Mouse (Mus musculus) right cerebral cortex, postnatal 14 days (tissue): ENCODE results near the gene Celf6.

ENCODE experiments used
- DNase-seq: peaks from one replicate; pipeline ENCODE4 v3.0.0; 2022

The Celf6 gene

DNA sequence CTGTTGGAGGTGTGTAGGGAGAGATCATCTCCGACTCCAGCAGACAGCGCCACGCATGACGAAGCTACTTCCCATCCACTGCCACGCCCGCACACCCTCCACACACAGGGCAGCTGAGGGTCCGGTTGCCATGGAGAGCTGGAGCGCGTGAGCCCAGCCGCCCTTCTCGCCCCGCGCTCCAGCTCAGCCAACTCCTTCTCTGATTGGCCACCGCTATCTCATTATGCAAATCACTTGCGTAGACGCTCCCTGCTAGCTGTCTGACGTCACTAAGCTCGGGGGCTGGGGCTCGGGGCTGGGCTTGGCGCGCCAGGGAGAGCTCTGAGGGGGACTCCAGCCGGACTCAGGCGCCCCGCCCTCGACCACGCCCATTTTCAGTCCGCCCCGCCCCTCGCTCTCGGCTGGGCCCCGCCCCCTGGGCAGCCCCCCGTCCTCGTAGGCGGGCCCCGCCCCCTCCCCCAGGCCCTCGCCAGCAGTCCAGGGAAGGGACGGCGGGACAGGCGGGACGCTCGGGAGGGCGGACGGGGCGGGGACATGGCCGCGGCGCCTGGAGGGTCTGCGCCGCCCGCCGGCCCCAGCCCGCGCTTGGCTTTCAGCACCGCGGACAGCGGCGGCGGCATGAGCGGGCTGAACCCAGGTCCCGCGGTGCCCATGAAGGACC, at the start of gene Celf6:
Gene Celf6, plus strand, starts transcription at position 74 of the 661 bp plus-strand sequence.
- DNase-seq = peak; percentile 90

DNA sequence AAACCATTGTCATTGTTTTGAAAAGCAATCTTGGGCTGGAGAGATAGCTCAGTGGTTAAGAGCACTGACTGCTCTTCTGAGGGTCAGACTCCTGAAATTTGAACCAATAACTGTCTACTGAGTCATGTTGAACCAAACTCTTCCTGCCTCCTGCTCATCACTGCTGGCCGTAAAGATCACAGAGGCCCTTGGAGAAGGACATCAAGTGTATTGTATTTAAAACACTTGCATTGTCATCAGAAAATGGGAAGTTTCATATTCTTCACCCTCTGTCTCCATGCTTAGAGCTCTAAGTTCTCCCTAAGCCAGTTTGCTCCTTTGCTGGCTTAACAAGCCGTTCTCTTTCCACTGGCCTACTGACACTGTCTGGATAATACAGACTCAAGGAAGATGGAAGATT, 49.4 kb upstream of the Celf6 start:
- DNase-seq = no peak

DNA sequence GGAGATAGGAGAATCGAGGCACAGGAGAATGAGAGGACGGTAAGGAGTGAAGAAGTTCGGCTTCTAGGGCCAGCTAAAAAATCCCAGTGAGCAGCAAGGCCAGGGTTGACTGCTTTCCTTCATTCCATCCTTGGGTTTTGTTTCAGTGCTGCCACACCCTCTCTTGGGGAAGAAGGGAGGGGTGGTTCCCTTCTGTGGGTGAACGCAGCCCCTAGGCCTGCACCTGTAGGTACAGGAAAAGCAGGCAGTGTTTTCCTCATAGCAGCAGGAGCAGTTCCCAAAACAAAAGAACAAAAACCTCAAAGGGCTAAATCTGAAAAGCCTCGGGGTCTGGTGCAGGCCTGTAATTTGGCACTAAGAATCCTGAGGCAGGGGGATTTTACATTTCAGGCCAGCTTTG, 46.1 kb upstream of the Celf6 start:
- no peak for DNase-seq

DNA sequence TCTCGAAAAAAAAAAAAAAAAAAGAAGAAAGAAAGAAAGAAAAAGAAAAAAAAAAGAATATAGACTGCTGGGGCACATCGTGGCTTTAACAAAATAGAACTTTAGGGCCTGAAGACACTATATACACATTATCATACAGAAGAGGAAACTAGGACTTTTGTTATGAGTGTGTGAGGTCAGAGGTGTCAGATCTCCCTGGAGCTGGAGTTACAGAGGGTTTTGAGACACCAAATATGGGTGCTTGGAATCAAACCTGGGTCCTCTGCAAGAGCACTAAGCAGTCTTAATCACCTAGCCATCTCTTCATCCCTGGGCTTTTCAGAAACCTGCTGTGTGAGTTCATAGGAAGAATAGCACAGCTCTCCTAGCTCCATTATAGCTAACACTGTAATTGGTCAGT, 44.3 kb upstream of the Celf6 start:
- DNase-seq = no peak

DNA sequence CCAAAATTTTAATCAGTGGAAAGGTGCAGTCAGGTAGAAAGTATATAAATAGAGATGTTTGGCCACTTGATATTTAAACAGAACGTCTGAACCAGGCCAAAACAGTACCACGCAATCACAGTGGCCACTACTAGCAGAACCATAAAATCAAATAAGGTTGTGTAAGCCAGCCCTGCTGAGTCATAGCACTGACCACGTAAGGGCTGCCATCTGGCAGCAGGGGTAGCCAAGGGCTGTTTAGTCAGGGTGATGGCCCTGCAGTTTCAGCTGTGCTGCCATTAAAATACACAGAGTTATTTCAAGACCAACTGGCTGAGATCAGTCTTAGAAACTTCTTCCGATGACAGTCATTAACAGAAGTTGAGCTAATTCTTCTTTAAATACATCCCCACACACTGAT, 43.8 kb upstream of the Celf6 start:
- no peak for DNase-seq

DNA sequence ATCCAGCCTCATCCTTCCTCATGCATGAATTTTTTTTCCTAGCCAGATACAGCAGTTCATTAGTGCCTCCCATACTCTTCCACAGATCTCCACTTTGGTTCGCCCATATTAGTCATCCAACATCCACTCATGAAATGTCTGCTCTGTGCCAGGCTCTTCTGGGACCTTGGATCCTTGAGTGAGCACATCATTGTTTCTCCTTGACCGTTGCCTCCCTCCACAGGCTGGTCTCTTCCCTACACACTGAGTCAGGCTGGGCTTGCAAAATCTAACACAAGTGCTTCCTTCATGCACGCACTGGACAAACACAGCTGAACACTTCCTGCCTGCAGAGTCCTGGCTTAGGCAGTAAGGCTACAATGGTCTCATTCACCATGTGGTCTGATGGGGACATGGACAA, 40.1 kb upstream of the Celf6 start:
- DNase-seq = no peak

DNA sequence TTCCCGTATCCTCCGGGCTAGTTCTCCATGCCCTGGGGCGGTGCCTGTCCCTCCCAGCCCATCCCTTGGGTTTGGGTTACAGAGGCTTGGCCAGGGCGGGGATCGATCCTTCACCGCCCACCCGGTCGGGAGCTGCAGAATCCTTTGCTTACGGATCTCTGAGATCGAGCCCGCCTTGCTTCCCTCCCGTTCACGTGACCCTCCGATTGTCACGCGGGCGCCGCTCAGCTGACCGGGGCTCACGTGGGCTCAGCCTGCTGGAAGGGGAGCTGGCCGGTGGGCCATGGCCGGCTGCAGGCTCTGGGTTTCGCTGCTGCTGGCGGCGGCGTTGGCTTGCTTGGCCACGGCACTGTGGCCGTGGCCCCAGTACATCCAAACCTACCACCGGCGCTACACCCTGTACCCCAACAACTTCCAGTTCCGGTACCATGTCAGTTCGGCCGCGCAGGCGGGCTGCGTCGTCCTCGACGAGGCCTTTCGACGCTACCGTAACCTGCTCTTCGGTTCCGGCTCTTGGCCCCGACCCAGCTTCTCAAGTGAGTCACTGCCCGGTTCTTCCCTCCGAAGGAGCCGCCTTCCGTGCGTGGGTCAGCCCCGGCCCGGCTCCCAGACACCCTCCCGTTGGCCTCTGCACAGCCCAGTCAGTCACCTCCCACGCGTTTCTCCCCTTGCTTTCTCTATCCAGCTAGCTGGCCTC, 38.1 kb upstream of the Celf6 start, which contains the start of the genes Hexa and Tmem202:
Gene Hexa, plus strand, starts transcription at position 100 of the 697 bp plus-strand sequence.
Gene Tmem202, minus strand, starts transcription at position 407 of the 697 bp plus-strand sequence.
- DNase-seq = peak; percentile 83

DNA sequence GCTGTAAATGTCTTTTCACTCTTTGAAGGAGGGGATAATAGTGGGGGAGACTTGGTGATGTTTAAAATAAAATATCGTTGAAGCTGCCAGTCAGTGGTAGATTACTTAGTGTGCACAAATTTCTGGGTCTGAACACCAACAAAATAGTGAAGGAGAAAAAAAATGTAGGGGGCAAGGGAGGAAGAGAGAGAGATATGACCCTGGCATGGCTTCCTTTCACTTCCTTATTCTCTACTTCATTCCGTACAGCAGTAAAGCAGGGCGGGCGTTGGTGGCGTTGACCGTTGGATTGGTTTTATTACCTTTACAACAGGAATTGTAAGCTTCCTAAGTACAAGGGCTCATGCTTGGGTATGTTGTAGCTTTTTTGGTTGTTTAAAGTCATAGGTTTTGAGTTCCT, 36.1 kb upstream of the Celf6 start:
- no peak for DNase-seq

DNA sequence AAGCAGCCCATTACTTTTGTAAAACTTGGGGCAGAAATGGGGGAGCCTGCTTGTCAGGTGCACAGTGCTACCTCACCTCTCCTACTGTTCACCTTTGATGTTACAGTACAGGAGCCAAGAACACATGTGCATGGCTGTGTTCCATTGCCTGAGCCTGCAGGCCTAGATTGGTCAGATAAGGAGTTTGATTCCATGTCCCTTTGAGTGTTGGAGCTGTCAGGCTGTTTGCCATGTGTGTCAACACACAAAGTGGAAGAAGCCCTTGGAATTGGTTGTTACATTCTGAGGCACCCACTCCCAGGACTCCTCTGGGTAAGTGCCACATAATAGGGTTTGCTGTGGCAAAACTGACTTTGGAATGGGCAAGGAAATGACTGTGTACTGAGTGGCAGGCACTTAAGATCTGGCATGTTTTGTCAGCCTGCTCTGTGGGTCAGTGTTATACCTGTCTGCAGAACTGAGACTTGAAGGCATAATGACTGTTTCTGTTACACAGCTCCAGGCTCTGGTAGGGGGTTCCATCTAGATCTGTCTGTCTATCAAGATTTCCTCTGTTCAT, 34.9 kb upstream of the Celf6 start:
- no peak for DNase-seq

DNA sequence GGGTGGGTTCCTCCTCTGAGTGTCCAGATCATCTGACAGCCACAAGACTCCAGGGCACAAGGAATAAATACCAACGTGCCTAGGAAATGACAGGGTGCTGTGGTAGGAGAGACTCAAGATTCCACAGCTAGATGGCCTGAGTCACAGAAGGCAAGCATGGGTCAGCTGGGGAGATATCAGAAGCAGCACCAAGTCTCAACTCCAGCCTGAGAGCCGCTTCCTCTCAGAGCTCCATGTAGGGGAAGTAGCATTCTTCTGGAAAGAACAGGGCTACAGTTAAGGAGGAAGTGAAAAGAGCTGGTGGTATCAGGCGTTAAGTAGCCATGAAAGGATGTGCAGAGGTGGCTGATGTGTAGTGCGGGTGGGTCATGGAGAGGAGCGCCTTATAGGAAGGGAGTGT, 33.0 kb upstream of the Celf6 start:
- no peak for DNase-seq

DNA sequence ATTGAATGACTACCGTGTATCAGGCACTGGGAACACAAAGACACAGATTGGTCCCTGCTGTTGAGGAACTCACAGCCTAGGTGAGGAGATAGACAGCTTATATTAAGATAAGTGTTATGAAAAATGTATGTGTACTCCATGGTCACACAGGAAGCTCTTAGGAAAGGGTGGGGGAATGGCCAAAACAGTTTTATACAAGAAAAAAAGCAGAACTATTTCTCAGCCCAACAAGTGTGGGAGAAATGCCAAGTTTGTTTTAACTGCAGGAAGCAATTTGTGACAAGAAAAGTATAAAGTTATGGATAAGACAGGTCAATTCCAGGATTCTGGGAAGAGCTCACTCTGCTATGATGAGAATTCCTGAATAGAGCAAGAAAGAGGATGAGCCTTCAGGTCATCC, 29.8 kb upstream of the Celf6 start:
- DNase-seq = no peak

DNA sequence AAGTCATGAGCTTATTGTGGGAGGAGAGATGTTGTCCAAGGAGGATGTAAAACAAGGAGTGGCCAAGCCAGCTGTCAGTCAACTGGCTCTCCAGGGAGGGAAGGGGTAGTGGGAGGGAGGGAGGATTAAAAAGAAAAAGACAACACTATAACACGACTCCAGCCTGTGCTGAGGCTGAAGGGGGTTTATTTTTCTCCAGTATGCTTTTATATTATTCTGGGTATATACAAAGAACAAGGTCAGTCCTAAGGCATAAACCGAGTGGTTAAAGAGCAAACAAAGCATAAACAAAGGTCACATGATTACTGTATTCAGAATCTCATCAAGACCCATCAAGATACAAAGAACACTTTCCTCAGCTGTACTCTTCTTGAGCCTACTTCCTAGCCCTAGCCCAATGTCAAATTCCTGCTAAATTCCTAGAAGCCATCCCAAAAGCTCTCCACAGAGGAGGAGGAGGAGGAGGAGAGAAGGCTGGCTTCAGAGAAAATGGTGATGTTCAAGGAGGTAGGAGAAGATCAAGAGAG, 28.7 kb upstream of the Celf6 start:
- no peak for DNase-seq

DNA sequence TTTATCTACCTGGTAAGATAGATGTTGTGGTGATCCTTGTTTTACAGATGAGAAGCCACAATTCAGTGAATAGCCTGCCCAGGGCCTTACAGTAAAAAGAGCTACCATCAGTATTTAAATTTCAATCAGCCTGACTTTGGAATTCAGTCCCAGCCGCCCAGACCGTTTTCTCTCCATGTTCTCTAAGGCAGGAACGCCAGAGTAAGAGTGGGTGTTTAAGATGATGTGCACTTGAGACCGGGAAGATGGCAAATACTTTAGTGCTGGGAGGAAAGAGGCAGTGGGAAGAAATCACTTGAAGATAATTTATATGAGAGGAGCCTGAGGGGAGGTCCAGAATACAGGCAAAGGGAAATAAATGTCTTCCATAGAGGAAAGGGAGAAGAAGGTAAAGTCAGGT, 27.6 kb upstream of the Celf6 start:
- no peak for DNase-seq

DNA sequence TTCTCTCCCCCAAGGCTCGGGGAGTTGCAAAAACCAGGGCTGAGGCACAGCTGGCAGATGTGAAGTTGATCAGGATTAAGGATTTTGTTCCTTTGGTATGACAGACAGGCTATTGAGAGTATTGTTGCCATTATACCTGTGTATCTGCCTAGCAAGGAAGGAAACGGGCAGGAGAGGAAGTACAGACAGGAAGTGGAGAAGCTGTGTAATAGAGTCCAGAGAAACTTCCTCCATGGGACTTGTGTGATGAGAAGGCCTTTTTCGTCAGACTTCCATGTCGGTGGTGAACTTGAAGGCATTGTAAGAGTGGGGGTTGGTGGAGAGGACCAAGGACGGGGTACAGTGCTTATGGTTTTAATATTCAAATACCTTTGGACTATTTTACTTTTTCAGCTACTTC, 26.7 kb upstream of the Celf6 start:
- no peak for DNase-seq

DNA sequence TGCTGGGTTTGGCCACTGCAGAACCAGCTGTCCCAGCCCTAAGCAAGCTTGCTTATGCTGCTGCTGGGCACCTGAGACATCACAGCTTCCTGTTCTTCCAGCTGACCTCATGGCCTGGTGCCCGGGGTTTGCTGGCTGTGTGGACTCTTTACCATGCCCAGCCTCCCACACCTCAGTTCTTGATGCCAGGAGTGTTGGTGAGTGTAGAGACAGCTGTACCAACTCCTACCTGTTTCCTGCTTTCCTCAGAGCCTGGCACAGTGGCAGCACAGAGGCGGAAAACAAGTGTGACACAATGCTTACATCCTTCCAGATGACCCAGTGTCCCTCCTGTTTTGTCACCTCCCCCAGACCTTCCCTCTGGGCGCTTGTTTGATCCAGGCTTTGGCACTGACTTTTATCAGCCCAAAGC, 26.1 kb upstream of the Celf6 start:
- no peak for DNase-seq

DNA sequence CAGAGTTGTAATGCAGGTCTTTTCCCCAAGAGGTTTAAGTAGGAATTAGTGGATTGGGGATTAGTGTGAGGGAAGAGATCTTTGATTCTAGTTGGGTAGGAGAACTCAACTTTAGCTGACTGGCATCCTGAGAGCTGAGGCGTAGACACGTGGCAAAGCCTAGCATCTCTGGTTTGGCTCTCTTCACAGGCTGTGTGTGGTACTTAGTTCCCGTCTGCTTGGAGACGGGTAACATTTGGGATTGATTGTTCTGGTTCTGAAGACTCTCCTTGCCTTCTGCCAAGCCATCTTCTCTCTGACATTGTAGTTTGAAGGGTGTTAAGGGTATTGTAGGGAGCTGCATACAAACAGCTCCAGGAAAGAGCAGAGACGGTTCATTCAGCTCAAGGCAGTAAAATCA, 25.1 kb upstream of the Celf6 start:
- DNase-seq = no peak

DNA sequence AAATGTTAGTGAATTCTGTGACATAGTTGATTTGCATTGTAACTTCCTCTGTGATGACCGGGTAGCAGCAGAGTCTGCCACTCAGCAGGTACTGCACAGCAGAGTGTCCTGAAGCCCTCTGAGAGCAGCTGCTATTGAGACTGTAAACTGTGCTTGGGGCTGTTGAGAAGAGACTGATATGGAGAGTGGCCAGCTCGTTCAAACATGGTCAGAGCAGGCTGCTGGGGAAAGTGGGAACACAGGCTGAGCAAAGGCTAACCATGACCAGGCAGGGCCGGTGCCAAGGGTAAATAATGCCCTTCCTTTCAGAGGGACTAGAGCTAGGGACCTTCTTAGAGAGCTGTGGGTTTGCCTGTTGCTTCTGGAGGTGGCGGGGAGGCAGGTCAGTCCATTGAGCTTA, 24.0 kb upstream of the Celf6 start:
- no peak for DNase-seq

DNA sequence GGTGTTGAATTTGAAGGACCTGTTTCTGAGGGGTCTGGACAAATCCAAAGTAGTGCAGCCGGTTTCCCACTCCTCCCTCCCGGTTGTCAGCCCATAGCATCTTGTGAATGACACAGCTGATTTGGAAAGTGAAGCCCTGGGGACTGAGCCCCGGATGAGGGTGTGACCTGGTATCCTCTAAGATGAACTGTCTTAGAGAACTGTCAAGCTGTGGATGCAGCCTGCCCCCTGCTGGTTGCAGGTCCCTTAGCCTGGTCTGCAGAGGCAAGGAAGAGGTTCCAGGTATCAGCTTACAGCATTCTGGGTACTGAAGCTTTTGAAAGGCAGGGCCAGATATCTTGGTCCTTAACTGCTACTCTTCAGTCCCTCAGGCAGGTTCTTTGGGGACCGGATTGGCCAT, 12.1 kb upstream of the Celf6 start:
- peak; percentile 82 for DNase-seq

DNA sequence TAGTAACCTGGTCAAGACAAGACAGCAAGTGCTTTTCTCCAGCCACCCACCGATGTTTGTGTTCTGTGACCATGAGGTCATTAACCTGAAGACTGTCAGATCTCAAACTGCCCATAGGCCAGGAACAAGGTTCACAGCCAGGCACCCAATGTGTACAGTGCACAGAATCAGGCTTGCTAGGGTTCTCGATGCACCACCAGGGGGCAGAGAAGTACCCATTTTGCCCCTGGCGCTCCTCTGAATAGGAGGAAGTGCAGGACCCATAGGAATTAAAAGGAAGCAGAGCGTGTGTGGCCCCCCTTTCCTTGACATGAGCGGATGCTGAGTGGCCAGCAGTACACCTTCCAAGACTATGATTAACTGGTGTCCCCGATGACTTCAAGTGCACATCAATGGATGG, 10.6 kb upstream of the Celf6 start:
- peak; percentile 72 for DNase-seq

DNA sequence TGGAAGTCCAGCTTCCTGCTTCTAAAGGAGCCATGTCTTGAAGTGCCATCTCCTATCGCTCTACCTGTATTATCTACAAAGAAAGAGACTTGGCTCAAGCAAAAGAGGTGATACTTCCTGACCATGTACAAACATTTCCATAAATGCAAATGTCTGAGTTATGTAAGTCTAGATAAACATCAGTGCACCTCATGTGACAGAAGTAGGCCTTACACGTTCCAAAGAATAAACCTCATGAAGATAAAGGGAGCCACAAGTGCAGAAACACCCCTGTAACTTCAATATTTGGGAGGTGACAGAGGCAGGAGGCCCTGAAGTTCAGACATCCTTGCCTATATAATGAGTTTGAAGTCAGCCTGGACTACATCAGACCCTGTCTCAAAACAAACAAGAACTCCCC, 5.9 kb upstream of the Celf6 start:
- no peak for DNase-seq

DNA sequence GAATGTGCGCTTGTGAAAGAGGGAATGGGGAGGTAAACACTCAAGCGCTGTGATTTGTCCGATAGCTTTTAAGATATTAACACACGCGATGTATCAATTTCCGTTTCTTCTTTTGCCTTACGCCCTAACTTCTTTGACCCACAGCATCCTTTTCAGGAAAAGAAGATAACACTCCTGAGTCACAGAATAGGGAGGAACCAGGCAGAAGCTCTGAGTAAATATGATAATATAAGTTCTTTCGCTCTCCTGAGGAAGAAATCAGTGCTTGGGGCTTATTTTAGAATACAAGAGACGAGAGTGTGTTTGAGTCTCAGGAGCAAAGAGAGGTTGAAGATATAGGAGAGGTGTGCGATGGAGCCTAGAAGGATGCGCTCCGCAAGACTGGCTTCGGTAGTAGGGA, 316 bp upstream of the Celf6 start:
- no peak for DNase-seq

DNA sequence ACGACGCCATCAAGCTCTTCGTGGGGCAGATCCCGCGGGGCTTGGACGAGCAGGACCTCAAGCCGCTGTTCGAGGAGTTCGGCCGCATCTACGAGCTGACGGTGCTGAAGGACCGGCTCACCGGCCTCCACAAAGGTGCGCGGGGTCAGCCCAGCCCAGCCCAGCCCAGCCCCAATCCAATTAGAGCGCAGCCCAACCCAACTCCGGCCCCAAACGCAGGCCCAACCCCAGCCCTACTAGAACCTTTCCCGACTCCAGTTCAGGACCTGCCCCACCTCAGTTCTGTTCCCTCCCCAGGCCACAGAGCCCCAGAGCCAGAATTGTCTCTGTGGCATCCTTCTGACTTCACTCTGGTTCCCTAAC, 769 bp downstream of the Celf6 start:
- no peak for DNase-seq

DNA sequence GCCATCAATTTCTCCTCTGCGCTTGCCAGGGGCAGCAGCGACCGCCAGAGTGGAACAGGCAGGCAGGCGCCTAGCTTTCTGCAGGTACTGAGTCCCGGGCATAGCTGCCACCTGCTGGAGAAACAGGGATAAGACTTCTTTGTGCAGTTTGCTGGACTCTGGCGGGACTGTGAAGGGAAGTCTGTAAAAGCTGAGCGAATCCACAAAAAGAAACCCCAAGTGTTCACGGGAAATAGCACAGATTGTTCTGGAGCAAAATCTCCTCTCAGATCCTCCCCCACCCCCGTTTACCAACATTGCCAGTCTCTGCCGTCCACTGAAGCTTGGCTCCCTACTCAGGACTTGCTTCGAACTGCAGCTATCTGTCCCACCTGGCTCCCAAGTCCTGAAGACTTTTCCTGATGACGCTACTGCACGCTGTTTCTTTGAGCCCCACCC, 7.2 kb downstream of the Celf6 start:
- peak; percentile 76 for DNase-seq

DNA sequence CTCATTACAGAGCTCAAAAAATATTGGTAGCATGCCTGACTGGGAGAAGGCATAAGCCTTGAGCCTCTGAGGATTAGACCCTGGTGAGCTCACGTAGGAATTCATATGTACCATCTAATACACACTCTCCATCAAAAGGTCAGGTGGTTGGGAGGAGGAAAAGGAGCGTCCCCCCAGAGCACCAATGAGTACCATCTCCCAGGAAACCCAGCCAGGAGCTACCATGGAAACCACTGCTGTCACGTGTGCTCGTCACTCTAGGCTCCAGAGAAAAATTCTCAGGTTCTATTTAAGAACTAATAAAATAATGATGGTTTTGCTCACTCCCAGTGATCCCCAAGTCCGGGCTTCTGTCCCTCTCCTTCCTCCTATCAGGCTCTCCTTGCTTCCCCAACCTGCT, 10.5 kb downstream of the Celf6 start:
- peak; percentile 36 for DNase-seq
